Mouse (Mus musculus) liver, adult 2 months (tissue): ENCODE results near the gene Iqsec2.

ENCODE experiments used
- CTCF ChIP-seq: fragments of 200-500 bp; IDR thresholded peaks from 2 replicates; pipeline ENCODE4 v1.5.1; 2011; ENCODE audit warnings: low read depth, low read length, control low read depth
- POLR2A ChIP-seq: fragments of 200-500 bp; IDR thresholded peaks from 2 replicates; pipeline ENCODE4 v1.6.1; 2011; ENCODE audit warnings: low read length, control low read depth; ENCODE audit not compliant: insufficient read depth; ENCODE audit errors: extremely low read depth

DNA sequence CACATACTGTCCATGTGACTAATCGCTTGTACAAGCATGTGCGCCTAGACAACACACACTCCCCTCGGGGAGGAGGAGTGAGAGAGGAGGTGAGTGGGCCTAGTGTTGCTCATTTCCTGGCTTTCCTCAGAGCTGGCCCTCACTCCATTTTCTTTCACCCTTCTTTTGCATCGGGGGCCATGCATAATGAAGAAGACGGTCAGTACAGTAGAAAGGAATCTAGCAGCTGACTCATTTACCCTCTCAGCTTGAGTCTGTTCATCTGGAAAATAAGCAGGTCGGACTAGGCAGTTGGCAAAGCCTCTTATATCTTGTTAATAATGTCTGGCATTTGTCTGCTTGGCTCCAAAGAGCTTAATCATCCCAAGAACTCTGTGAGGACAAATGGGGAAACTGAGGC lies 22.1 kb downstream of the Iqsec2 start:
- TF ChIP-seq POLR2A (no peak), CTCF (no peak)
